Mouse (Mus musculus): ENCODE results near the gene Tnk2.

GRCm38 (mm10) chr16:32658743-32659171 is 15.1 kb downstream of the Tnk2 start:
- TF ChIP-seq MAFK (IDR thresholded peaks at IDR 0.05; ENCODE audit: insufficient read depth, low read depth, low read length) (no peak), ZNF384 (IDR thresholded peaks at IDR 0.05; ENCODE audit: low read depth, low read length) (no peak), HCFC1 (IDR thresholded peaks at IDR 0.05; ENCODE audit: borderline replicate concordance, insufficient read depth, low read length) (no peak)

Data from ES-E14 (cell line).